Mouse (Mus musculus) megakaryocyte, adult 5-6 weeks (primary cell): ENCODE results near the gene Senp6. TPM values are rescaled to one million over a fixed set of nuclear protein-coding genes. Genes with fewer than 3 reads are reported as not detected.

ENCODE experiments used
- ATAC-seq: 2 replicates; pipeline ENCODE4 v1.8.0; 2016; ENCODE audit warnings: mild to moderate bottlenecking, inconsistent platforms; ENCODE audit not compliant: poor library complexity, severe bottlenecking
- total RNA-seq, 2 experiments: library from RNA; stranded (forward) in 1 of 2; stranded (reverse) in 1 of 2; fragments of 153-499, 151-499 nt in 1 of 2; fragments of 221-1000, 200-1000 nt in 1 of 2; gene quantifications; 2 replicates each; pipeline versions ENCODE4 v1.2.3 to v1.2.4; 2015 to 2017

Senp6 gene
- total RNA-seq, 2 experiments from 2014 or later, result 88.1 to 112 TPM

DNA sequence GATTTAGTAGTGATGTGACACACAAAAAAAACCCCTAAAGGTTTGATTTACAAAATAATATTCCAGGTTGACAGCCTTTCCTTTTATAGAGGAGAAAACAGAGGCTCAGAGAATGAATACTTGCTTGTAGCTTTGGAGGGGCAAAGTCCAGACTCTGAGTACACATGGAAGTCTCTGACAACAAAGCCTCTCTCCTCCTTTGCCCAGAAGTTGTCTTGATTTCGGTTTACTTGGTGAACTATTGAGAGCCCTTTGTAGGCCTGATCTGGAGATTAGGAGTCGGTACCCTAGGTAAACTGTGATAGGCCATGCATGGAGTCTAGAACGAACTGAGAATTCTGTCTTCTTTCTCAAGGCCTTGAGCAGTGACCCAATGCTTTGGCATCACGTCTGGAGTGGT is 100.4 kb downstream of the Senp6 start:
- ATAC-seq, result no peak

DNA sequence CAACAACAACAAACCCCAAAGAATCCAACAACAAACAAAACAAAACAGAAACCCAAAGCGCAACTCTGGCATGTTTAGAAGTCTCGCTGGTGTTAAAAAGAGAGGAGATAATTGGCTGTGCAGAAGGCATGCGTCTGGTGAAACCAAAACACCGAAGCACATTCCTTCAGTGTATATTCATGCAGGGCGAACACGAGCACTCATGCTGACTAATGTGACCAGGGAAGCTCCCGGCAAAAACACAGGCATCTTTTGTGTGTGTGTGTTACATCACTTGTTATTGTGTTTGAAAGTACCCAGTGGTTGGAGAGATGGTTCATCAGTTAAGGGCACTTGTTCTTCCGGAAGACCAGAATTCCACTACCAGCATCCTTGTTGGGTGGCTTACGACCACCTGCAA is 102.8 kb downstream of the Senp6 start:
- no peak for ATAC-seq

DNA sequence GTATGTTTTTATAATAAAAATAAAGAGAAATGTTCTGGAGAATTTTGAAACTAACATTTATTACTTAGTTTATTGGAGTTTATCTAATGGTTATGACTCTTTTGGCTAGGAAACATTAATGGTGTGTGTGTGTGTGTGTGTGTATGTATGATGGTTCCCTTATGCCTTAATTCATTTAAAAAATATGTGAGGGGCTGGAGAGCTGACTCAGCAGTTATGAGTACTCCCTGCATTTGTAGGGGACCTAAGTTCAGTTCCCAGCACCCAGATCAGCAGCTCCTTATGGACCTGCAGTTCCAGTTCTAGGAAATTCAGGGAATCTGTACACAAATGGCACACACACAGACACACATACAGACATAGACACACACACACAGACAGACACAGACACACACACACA is 104.5 kb downstream of the Senp6 start:
- ATAC-seq, result no peak

DNA sequence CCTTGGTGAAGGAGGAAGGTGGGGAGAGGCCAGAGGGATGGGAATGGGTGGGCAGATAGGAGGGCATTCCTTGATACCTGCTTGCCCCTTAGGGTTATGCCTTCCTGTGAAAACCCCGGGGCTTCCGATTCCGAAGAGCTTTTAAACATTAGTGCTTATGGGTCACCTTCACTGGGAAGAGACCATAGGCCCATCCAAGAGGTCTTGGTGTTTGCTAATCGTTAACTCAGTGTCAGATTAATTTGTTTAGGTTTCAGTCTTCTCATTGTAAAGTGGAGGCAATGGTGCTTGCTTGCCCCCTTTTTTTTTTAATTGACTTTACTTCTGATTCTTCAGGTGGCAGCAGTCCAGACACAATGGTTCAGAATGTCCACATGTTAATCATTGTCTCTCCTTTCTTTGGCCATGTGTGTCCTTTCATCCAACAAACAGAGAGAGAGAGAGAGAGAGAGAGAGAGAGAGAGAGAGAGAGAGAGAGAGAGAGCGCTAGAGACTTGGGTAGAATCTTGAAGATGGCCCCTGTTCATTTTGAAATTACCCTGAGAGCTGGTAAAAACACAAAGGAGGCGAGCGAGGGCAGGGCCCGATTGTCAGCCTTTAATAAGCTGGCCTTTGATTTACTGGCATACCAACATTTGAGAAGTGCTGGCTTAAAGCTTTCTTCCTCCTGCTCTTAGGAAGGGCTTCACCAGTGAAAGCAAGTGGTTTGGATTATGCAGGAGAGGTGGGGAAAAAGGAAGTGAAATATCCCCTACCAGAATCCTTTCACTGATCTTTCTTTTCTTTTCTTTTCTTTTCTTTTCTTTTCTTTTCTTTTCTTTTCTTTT is 105.9 kb downstream of the Senp6 start:
- ATAC-seq, result no peak

DNA sequence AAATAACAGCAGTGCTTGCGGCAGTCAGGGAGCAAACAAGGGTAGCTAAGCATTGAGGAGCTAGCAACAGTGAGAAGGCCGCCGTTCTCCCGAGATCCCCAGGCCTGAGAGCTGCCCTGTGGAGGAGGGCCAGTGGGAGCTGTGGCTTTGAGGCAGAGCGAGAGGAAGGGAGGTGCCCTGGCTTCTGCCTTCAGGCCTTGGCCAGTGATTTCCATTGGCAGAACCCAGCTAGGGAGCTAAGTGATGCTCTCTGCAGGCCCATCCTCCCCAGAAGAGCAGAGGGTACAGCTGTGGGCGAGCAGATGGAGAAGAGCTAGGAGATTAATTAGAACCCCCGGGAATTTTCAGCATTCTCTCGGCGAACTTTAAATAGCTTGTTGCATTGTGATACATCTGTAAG is 106.9 kb downstream of the Senp6 start:
- 0 out of 2 replicates have a peak, but pooled peaks have one; percentile 12 for ATAC-seq

DNA sequence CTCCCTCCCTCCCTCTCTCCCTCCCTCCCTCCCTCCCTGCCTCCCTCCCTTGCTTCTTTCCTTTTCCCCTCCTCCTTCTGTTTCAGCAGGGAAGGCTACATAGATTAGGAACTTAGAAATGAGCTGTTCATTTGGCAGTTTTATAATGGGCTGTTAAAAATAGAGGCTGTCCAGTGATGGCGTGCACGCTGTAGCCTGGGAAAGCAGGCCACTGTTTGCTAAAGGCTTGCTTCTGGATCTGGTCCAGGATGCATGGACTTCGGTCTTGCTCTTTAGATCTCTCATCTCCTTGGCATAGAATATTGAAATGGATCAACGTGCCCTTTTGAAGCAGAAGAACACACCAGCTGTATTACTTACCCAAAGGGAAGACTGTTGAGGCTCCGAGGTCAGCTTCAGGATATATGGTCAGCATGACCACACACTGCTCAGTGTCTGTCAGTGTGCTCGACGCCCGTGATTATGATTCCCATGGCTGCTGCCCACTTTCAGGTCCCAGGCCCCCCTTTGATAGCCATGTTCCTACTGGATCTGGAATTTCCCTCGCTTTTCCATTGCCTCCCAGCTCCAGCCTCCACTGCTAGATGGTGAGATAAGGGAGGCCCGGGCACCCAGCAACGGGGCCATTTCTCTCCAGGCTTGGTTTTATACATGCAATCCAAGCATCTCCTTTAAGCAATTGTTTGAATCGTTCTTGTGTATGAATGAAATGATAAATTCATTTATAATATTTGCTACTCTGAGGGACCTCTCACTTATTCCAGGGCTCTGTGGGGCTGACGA is 110.2 kb downstream of the Senp6 start:
- ATAC-seq, result no peak

DNA sequence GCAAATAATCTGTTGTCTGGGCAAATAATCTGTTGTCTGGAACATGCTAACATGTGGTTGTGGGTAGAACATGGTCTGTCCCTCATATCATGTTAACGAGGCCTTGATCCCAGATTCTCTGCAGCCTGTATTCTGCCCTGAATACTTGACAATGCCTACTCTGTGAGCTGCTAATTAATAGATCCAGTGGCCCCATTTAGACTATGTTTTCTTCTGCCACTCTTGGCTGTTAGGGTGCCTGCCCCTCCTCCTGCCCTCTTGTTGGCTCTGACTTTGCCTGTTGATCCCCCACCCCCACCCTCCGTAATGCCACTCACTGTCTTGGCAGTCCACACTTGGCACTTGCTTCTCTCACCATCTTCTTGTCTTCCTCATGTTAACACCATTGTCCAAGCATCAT is 112.0 kb downstream of the Senp6 start:
- no peak for ATAC-seq

DNA sequence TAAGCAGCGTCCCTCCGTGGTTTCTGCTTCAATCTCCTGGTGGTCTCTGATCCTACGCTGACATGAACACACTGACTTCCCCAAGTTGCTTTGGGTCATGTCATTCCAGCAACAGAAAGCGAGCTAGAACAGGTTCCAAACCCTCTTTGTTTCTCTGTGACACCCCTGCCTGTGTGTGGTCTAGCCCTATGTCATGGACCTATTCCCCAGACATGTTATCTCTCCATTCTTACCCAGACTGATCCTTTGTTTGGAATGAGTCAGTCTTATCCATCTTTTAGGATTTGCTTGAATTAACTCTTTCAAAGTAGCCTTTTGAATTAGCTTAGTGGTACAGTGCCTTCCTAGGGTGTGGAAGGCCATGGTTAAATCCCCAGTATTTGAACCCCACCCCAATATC is 113.0 kb downstream of the Senp6 start:
- no peak for ATAC-seq

DNA sequence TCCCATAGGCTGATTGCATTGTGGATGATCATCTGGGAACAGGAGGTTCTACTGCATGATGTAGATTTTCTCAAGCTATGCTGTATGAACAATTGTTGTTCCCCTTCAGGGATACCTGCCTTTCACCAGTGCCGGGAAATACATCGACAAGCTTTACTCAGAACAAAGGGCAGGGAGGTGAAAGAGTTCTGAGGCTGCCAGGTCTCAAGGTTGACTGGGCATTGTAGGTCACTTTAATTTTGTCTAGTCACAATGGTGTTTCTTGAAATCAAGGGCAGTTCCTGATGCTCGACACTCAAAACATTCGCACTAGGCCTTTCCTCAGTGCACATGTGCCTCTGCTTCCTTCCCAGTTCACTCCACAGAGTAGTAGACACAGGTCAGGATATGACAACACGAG is 114.1 kb downstream of the Senp6 start:
- ATAC-seq, result no peak

DNA sequence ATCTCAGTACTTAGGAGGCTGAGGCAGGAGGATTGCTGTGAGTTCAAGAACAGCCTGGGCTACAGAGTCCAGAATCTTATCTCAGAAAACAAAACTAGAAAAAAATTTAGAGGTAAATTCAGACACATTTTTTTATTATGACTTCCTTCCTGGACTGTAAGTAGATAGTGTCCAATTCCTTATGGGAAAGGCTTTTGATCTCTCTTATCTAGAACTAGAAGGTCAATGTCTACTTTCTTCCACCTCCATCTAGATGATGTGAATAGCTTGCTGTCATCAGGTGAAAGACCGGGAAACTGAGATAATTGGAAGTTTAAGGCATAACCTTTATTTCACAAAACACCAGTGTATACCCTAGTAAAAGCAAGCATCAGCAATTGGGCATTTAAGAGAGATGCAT is 115.0 kb downstream of the Senp6 start:
- no peak for ATAC-seq

DNA sequence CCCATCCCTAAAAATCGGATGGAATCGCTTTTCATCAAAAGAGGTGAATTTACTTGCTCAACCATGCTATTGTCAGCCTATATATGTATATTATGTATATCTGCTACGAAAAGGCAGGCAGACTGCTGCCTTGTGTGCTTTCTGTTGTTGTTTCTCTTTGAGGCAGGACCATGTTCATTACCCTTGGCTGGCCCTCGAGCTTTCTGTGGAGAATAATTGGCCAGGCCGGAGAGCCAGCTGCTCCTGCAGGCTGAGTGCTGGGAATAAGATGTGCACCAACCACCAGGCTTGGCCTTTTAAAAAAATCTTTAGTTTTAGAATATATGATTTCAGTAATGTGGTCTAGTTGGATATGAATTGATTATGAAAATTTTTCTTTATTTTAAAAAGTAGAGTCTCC is 117.4 kb downstream of the Senp6 start:
- ATAC-seq, result no peak

DNA sequence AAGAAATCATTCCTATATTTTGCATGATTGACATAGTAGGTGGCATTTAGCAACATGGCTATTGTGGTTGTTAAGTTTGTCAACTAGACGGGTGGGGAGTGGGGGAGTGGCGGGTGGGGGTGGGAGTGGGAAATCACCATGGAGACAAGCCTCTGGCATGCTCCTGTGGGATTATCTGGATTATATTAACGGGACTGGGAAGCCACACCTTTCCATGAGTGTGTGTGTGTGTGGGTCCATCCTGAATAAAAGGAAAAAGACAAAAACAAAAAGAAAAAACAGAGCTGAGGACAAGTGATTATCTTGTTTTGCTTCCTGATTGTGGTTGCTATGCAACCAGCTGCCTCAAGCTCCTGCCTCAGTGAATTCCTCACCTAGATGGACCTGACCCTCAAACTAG is 119.0 kb downstream of the Senp6 start:
- no peak for ATAC-seq

DNA sequence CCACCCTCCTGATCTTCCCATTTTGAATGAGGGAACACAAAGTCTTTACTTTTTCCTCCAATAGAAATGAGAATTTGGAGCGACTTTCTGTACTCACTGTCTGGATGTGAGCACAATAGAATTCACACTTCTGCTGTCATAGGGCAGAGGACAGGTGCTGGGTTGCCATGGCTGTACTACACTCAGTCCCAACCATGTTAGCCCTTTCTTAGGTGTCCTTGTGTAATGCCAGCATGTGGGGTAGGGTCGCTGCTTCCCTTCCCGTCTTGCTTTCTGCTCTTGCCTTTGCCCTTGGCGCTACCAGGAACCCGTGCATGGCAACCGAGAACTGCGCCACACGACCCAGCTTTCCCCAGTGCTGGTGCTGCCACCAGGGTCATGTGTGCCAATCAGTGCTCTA is 120.0 kb downstream of the Senp6 start:
- ATAC-seq, result no peak

DNA sequence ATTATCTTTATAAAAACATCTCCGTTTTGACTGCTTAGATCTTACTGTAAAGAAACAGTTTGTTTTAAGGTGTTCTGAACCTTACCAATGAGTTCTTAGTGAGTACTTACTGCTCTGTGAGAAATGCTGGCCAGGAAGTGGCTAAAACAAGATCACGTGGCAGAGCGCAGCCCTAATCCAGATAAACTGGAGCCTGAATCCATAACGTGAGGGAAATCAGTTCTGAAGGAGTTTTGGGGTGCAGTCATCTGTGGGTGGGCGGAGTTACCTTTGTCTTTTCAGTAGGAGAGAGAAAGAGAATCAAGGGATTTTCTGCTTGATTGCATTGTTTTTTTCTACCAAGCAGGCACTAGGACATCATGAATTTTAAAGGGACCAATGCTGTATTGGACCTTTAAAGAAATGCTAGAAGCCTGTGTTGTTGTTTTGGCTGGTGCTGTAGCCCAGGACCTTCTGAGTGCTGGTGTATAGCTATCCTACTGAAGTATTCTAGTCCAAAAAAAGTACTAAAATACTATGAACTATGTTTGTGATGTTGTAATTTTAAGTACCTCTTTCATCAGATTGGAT is 121.7 kb downstream of the Senp6 start:
- ATAC-seq, result no peak

DNA sequence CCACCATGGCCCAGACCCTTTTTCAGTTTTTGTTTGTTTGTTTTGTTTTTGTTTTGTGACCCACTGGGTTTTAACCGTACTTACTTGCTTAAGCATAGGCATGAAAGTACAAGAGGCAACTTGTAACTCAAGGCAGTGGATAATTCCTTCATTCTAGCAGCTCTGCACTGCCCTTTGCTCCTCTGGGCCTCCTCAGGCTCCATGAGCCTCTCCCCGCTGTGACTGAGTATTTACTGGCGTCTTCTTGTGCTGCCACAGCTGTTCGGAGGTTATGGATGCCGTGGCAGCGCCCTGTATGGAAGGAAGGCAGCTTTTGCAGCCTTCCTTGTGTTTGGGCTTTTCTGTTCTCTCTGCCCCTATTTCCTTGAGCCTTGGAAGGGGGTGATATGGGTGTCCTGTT is 124.5 kb downstream of the Senp6 start:
- ATAC-seq, result no peak

DNA sequence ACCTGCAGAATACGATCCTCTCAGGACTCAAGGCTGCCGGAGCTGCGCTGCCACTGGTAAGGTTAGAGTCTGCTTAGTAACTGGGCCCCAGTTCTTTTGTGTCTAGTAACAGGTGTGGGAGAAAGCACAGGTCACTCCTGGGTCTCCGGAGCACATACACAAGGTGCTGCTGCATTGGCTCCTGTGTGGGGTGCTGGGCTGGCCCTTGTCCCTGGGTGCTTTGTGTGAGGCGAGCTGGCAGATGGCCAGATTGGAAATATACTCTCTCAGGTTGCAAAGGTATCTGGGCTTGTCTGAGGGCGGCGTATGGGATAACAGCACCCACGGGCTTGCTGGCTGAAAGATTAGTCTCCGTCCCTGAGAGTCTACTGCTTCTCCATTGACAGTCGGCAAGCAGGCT is 125.6 kb downstream of the Senp6 start:
- no peak for ATAC-seq

DNA sequence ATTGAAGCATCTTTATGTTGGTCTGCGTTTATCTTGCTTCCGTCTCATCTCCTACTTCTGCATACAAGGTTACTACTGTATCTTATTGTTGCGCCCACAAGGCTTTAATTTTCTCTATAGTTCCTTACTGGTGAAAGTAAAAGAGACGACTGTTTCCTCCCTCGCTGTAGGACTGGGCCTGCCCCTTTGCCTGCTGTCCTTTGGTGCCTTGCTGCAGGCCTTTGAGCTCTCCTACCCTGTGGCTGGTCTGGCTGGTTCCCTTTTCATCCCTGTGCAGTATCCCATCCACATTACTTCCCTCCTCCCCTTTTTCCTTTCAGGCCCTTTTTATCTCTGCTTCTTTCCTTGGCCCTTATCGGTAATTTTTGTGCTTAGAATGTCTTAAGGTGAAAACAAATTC is 127.7 kb downstream of the Senp6 start:
- ATAC-seq, result no peak

Other genes with a start within 250 kb of the Senp6 start
- gene Filip1, start 54.1 kb upstream of the Senp6 start, total RNA-seq (2015), result 0.07 TPM in 1 of 2 replicates, not detected in the other
- gene Filip1, start 54.1 kb upstream of the Senp6 start, total RNA-seq (2017), result 0.11 and 0.94 TPM in 2 replicates
- gene Myo6, start 98.1 kb downstream of the Senp6 start, total RNA-seq (2015), result 0.51 and 0.93 TPM in 2 replicates
- 0.94 and 1.3 TPM in 2 replicates for gene Myo6, start 98.1 kb downstream of the Senp6 start, total RNA-seq (2017)